23 mouse cellular contexts compared by ENCODE assay signal in genomic region chr8:82871986-82872385, GRCm38 (mm10). TPM values are rescaled to one million over a fixed set of nuclear protein-coding genes. Genes with fewer than 3 reads are reported as not detected.
"Had no signal": no experiment of that assay in that cellular context is flagged by ENCODE, and none has a peak within 500 bp of the region (broad histone marks: within the 10 kb centered on the region; RNA-seq: fewer than 3 reads in every experiment).

No protein-coding gene starts in this region.

- H3K27ac ChIP-seq: heart, embryonic 10.5 days; hindbrain, embryonic 10.5 days; hindbrain, embryonic 12.5 days; hindbrain, embryonic 14.5 days; limb, embryonic 13.5 days; limb, embryonic 15.5 days; liver, embryonic 12.5 days; liver, embryonic 14.5 days had no signal

- H3K4me1 ChIP-seq: hindbrain, embryonic 10.5 days; liver, embryonic 12.5 days had no signal

- ATAC-seq: hindbrain, embryonic 16.5 days; inflammation-experienced regulatory T-cells, adult 6 months; intestine, embryonic 16.5 days; liver, embryonic 12.5 days had no signal

- H3K9ac ChIP-seq: heart, embryonic 12.5 days; hindbrain, embryonic 12.5 days; hindbrain, embryonic 14.5 days; limb, embryonic 13.5 days; limb, embryonic 15.5 days; liver, embryonic 12.5 days; liver, embryonic 14.5 days had no signal

- H3K4me3 ChIP-seq: heart, embryonic 10.5 days; heart, embryonic 12.5 days; hindbrain, embryonic 10.5 days; hindbrain, embryonic 12.5 days; limb, embryonic 13.5 days; limb, embryonic 15.5 days; liver, embryonic 12.5 days had no signal

- H3K9me3 ChIP-seq: heart, embryonic 10.5 days; heart, embryonic 12.5 days; hindbrain, embryonic 10.5 days; hindbrain, embryonic 12.5 days; limb, embryonic 13.5 days; limb, embryonic 15.5 days; liver, embryonic 12.5 days had no signal

- H3K27me3 ChIP-seq: heart, embryonic 12.5 days; hindbrain, embryonic 12.5 days; limb, embryonic 13.5 days; limb, embryonic 15.5 days; liver, embryonic 12.5 days had no signal

- DNase-seq: gastrocnemius, postnatal 25 days; heart, adult 18-20 months; heart, postnatal 10 days; heart, postnatal 4 days; kidney, adult 18-20 months; kidney, adult 8-10 months; kidney, postnatal 10 days; kidney, postnatal 25 days; layer of hippocampus, adult 9-11 months; layer of hippocampus, postnatal 36 days; left cerebral cortex, postnatal 4 days had no signal

- H3K36me3 ChIP-seq: heart, embryonic 10.5 days; heart, embryonic 12.5 days; hindbrain, embryonic 10.5 days; hindbrain, embryonic 12.5 days; limb, embryonic 13.5 days; limb, embryonic 15.5 days; liver, embryonic 12.5 days had no signal

- H3K4me2 ChIP-seq: heart, embryonic 12.5 days; hindbrain, embryonic 12.5 days; hindbrain, embryonic 14.5 days; limb, embryonic 13.5 days; limb, embryonic 15.5 days; liver, embryonic 12.5 days had no signal

RNA-seq across cellular contexts. Expression of gene Rnf150, which starts 8.8 kb away (rescaled TPM):
- polyA plus RNA-seq: inflammation-experienced regulatory T-cells, adult 6 months had no signal
